Mouse (Mus musculus) bone marrow, adult 2 months (tissue): ENCODE measurements at regions not wholly inside any gene's neighbourhood (a gene's known extent, or its start where the extent isn't known, plus 50 kb on each side); places are given as distances from the start of the nearest gene placed in this dataset.

Experiments used
- H3K27ac ChIP-seq: fragments of 200-500 bp; 2 replicates; pipeline ENCODE4 v1.5.1; 2012; ENCODE audit warnings: low read depth, mild to moderate bottlenecking, control low read depth, inconsistent platforms, low read length; ENCODE audit not compliant: control insufficient read depth, poor library complexity, insufficient read depth
- H3K4me1 ChIP-seq: fragments of 200-500 bp; 2 replicates; pipeline ENCODE4 v1.6.1; 2011; ENCODE audit warnings: low read length; ENCODE audit not compliant: control insufficient read depth, insufficient read depth
- H3K4me3 ChIP-seq: fragments of 200-500 bp; replicated peaks from 2 replicates; pipeline ENCODE3; 2011; ENCODE audit warnings: mild to moderate bottlenecking, low read depth, low read length, control low read depth; ENCODE audit not compliant: control insufficient read depth
- CTCF ChIP-seq: fragments of 200-500 bp; IDR thresholded peaks from 2 replicates; pipeline ENCODE4 v1.5.1; 2011; ENCODE audit warnings: low read length, control low read depth; ENCODE audit not compliant: control insufficient read depth, insufficient read depth
- POLR2A ChIP-seq: fragments of 200-500 bp; IDR thresholded peaks from 2 replicates; pipeline ENCODE4 v1.6.1; 2011; ENCODE audit warnings: low read depth, mild to moderate bottlenecking, control low read depth, low read length, borderline replicate concordance; ENCODE audit not compliant: control insufficient read depth
- WGBS: fragments of 180-500 bp; shearing (Covaris S2); methylation state at CpG from one replicate; pipeline ENCODE4 v1.1.7; 2018; 5-methylcytosine and 5-hydroxymethylcytosine counted together

DNA sequence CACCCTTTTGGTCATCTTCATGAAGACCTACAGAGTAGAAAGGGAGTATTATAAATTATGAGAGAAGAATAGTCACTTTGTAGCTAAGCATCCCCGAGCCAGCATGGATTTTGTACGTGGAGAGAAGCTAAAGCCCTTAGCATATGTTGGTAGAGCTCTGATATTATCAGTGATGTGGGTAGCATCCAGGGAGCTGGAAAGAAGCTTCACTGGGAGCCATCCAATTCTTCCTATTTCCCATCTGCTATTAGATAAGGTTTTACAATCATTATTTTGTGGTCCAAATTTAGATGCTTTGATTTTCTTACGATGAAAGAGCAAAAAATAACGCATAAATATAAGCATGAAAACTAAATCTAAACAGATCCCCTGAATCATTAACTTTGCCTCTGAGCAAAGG, 353.6 kb upstream of the Trpc7 start:
- Histone ChIP-seq H3K27ac (no peak overlapping the region), H3K4me3 (no peak overlapping the region), H3K4me1 (no peaks in the 10 kb centered on the region)
- WGBS: 80% methylated on average over 4 of the region's 4 CpGs
- TF ChIP-seq POLR2A (no peak), CTCF (no peak)

- no peak overlapping the region for H3K27ac ChIP-seq
- 84% methylated on average over 18 of the region's 18 CpGs for WGBS
- H3K4me1 ChIP-seq: no peaks in the 10 kb centered on the region
- no peak overlapping the region for H3K4me3 ChIP-seq
- no peak for TF ChIP-seq CTCF
- TF ChIP-seq POLR2A: no peak
Measured at GRCm38 (mm10) chr13:57246238-57246963, 350.6 kb upstream of the Trpc7 start.

GRCm38 (mm10) chr13:57236917-57237316, 341.1 kb upstream of the Trpc7 start:
- no peak for TF ChIP-seq CTCF
- TF ChIP-seq POLR2A: no peak
- H3K4me1 ChIP-seq: no peaks in the 10 kb centered on the region
- 61% methylated on average over 4 of the region's 4 CpGs for WGBS
- no peak overlapping the region for H3K4me3 ChIP-seq
- no peak overlapping the region for H3K27ac ChIP-seq

DNA sequence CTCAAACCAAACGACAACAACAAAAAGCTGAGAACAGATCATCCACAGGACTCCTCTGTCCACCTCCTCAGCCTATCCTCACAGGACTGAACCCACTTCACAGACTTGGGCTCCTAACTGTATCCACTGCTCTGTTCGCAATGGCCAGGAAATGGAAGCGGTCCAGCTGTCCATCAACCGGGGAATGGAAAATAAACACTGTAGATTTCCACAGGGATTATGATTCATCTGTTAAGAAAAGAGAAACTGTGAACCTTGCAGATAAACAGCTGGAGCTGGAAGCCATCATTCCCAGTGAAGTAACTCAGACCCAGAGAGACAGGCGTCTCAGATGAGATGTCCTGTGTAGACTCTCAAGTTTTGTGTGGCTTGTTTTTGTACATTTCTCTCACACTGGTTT, 340.4 kb upstream of the Trpc7 start:
- WGBS: 76% methylated on average over 5 of the region's 5 CpGs
- H3K27ac ChIP-seq: no peak overlapping the region
- no peaks in the 10 kb centered on the region for H3K4me1 ChIP-seq
- no peak for TF ChIP-seq CTCF
- TF ChIP-seq POLR2A: no peak
- H3K4me3 ChIP-seq: no peak overlapping the region

- H3K4me3 ChIP-seq: no peak overlapping the region
- TF ChIP-seq CTCF (no peak), POLR2A (no peak)
- WGBS: 74% methylated on average over 5 of the region's 5 CpGs
- no peak overlapping the region for H3K27ac ChIP-seq
- H3K4me1 ChIP-seq: no peaks in the 10 kb centered on the region
Measured at GRCm38 (mm10) chr13:57232906-57233305, 337.1 kb upstream of the Trpc7 start.

- 64% methylated on average over 3 of the region's 3 CpGs for WGBS
- H3K27ac ChIP-seq: no peak overlapping the region
- no peak overlapping the region for H3K4me3 ChIP-seq
- no peaks in the 10 kb centered on the region for H3K4me1 ChIP-seq
- TF ChIP-seq CTCF (no peak), POLR2A (no peak)
Measured at GRCm38 (mm10) chr13:57231666-57232065, 335.9 kb upstream of the Trpc7 start.

DNA sequence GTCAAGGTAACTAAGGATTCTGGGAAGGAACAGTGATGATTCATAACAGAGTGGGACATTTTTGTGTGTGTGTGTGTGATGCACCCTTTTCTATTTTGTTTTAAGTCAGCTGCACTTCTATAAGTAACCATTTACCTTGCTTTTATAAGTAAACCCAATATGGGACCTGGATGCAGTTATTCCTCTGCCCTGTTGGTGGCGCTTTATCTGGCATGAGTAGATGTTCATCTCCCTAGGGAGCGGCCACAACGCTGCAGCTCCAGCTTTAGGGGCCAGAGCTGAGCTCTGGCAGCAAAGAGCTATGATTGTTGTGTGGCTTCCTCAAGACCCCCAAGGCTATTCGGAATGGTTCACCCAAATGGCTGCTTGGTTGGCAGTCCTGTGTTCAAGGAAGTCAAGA, 334.5 kb upstream of the Trpc7 start:
- TF ChIP-seq POLR2A: no peak
- no peak for TF ChIP-seq CTCF
- 53% methylated on average over 4 of the region's 4 CpGs for WGBS
- no peaks in the 10 kb centered on the region for H3K4me1 ChIP-seq
- H3K4me3 ChIP-seq: no peak overlapping the region
- no peak overlapping the region for H3K27ac ChIP-seq

GRCm38 (mm10) chr13:57221092-57221491, 325.3 kb upstream of the Trpc7 start:
- Histone ChIP-seq H3K4me1 (no peaks in the 10 kb centered on the region), H3K27ac (no peak overlapping the region), H3K4me3 (no peak overlapping the region)
- no peak for TF ChIP-seq POLR2A
- TF ChIP-seq CTCF: no peak
- 60% methylated on average over 8 of the region's 8 CpGs for WGBS

DNA sequence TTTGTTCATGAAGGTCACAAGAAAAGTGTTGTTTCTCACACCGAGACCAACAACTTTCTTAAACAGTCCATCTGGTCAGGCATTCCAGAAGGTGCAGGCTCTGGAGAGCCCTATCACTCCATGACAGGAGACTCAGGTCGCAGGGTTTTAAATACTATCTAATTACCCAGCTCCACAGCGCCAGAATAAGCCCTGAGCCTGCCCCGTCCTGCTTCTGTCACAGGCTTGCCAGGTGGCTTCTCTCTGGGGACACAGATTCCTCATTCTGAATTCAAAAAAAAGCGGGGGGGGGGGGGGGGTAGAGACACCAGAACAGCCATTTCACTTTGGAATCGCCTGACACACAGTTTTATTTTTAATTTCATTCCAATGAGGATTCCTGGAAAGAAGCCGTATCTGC, 320.4 kb upstream of the Trpc7 start:
- no peak for TF ChIP-seq CTCF
- TF ChIP-seq POLR2A: no peak
- Histone ChIP-seq H3K4me1 (no peaks in the 10 kb centered on the region), H3K27ac (no peak overlapping the region), H3K4me3 (no peak overlapping the region)
- 43% methylated on average over 7 of the region's 7 CpGs for WGBS
